Mouse (Mus musculus) heart, postnatal 36 days (tissue): ENCODE data around the gene Sgms2. TPM values are rescaled to one million over a fixed set of nuclear protein-coding genes. Genes with fewer than 3 reads are reported as not detected.

Source experiments
- DNase-seq, 2 experiments: peaks; one replicate each; pipeline ENCODE4 v3.0.0; 2021 to 2022
- intact Hi-C: fragments of 180-260 bp; cut with DNase I; formaldehyde crosslinking; loops from one replicate; pipeline ENCODE4 v1.15.1; 2025
- total RNA-seq, 2 experiments: library from RNA; stranded (reverse); gene quantifications; 2 replicates each; pipeline ENCODE4 v1.2.3; 2021

The Sgms2 gene
- total RNA-seq, 2 experiments from 2014 or later, result 1.4 to 3.2 TPM

GRCm38 (mm10) chr3:131271157-131271556 is 220.1 kb downstream of the Sgms2 start:
- peak; percentile 52 to 63 for DNase-seq
- intact Hi-C loops, result loop anchor here (10.0 kb wide), 1 partner anchor 1546 kb away; no protein-coding TSS in a partner anchor

DNA sequence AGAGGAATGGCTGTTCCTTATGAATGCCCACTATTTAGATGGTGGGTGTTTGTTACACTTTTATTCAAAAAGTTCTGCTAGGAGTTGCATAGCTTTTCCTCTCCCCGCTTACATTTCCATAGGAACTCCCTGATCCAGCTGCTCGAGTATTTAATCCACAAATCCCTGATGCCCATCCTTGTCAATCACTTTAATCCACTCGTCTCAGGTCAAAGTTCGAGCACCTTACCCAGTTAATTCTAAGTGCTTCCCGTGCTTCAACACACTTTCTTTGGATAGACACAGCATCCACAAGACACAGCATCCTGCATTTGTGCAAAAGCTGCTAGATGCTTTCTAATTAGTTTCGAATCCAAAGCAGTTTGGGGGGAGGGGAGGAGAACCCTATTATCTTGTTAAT is 220.8 kb downstream of the Sgms2 start:
- no peak for DNase-seq
- intact Hi-C loops, result loop anchor here (10.0 kb wide), 1 partner anchor 1546 kb away; no protein-coding TSS in a partner anchor

Other genes with a start within 250 kb of the Sgms2 start
- 100 to 1,000 TPM; 734 to 810 TPM for gene Hadh, start 219.3 kb downstream of the Sgms2 start, total RNA-seq
- 10 to 100 TPM; 30.4 to 32.3 TPM for gene Cyp2u1, start 188.2 kb downstream of the Sgms2 start, total RNA-seq
- gene Papss1, start 73.4 kb upstream of the Sgms2 start, total RNA-seq, result 10 to 100 TPM; 10.8 to 14.1 TPM